In genomic region chr12:86103391-86103790, GRCm38 (mm10) we compare ENCODE assay signal across 9 mouse cellular contexts. TPM values are rescaled to one million over a fixed set of nuclear protein-coding genes. Genes with fewer than 3 reads are reported as not detected.
DNase-seq lines count a peak whose midpoint lies in the region; ATAC-seq and TF ChIP-seq lines count a peak whose summit lies in the region.
"Had no signal": no experiment of that assay in that cellular context is flagged by ENCODE, and none has a peak within 500 bp of the region (broad histone marks: within the 10 kb centered on the region; RNA-seq: fewer than 3 reads in every experiment).

No protein-coding gene starts in this region.

- H3K36me3 ChIP-seq in forebrain, embryonic 10.5 days (replicated peaks): peaks cover 19% of the 10 kb centered on the region
- H3K36me3 ChIP-seq in forebrain, embryonic 11.5 days (ENCODE audit: control insufficient read depth, insufficient read depth, low read length): no peaks in the 10 kb centered on the region
- H3K36me3 ChIP-seq in intestine, embryonic 15.5 days: no peaks in the 10 kb centered on the region
- H3K36me3 ChIP-seq in small intestine, adult 2 months (ENCODE audit: control insufficient read depth, insufficient read depth, low read length): 0 out of 2 replicates have a peak, but pooled peaks cover 1% of the 10 kb centered on the region

- TF ChIP-seq CTCF in left cerebral cortex, adult 2 months (IDR thresholded peaks at IDR 0.05): no peak
- no peak for TF ChIP-seq CTCF in small intestine, adult 2 months (IDR thresholded peaks at IDR 0.05; ENCODE audit: extremely low read depth, insufficient read length, insufficient replicate concordance, low read depth, low read length)

- no peak for DNase-seq in forebrain, embryonic 10.5 days (ENCODE audit: extremely low spot score, low spot score)
- no peak for DNase-seq in forebrain, embryonic 11.5 days (ENCODE audit: low spot score)
- no peak for DNase-seq in left cerebral cortex, adult 2 months (ENCODE audit: extremely low spot score in 1 of 2, low spot score in 2 of 2)
- no peak for DNase-seq in left cerebral cortex, postnatal 25 days (ENCODE audit: low spot score in 2 of 2)
- DNase-seq in left cerebral cortex, postnatal 10 days (ENCODE audit: extremely low spot score in 1 of 2, low spot score in 2 of 2): no peak
- DNase-seq in frontal cortex, postnatal 25 days (ENCODE audit: low spot score in 2 of 2): no peak
- DNase-seq: adrenal gland, postnatal 14 days had no signal

- H3K27ac ChIP-seq in forebrain, embryonic 10.5 days: peak overlapping the region; percentile 56; the same call in 1 of the 2 replicates
- no peak overlapping the region for H3K27ac ChIP-seq in forebrain, embryonic 11.5 days (ENCODE audit: low read depth, low read length)
- H3K27ac ChIP-seq in left cerebral cortex, adult 2 months: peak overlapping the region; percentile 80
- H3K27ac ChIP-seq in intestine, embryonic 15.5 days: peak overlapping the region; percentile 62; the same call in 1 of the 2 replicates
- H3K27ac ChIP-seq in small intestine, adult 2 months (ENCODE audit: insufficient read depth, low read depth, low read length): peak overlapping the region; percentile 54

- TF ChIP-seq POLR2A in small intestine, adult 2 months (IDR thresholded peaks at IDR 0.05; ENCODE audit: low read depth, low read length): no peak

- H3K9me3 ChIP-seq in forebrain, embryonic 10.5 days: no peaks in the 10 kb centered on the region
- no peaks in the 10 kb centered on the region for H3K9me3 ChIP-seq in forebrain, embryonic 11.5 days (ENCODE audit: control insufficient read depth, low read length)
- H3K9me3 ChIP-seq in intestine, embryonic 15.5 days: no peaks in the 10 kb centered on the region

- 55% methylated on average over 11 of the region's 11 CpGs for WGBS in forebrain, embryonic 10.5 days
- 39% methylated on average over 11 of the region's 11 CpGs for WGBS in forebrain, embryonic 11.5 days
- WGBS in intestine, embryonic 15.5 days: 60% methylated on average over 11 of the region's 11 CpGs
- WGBS in small intestine, adult 2 months: 55% methylated on average over 11 of the region's 11 CpGs

- intact Hi-C loops in left cerebral cortex, adult 2 months (cut with DNase I): no loop called here
- intact Hi-C loops in left cerebral cortex, postnatal 25 days (cut with DNase I): no loop called here
- intact Hi-C loops in left cerebral cortex, postnatal 10 days (cut with DNase I): no loop called here

- peaks cover 11% of the 10 kb centered on the region; the same call in 1 of the 2 replicates for H3K27me3 ChIP-seq in forebrain, embryonic 10.5 days (ENCODE audit: poor library complexity, severe bottlenecking)
- H3K27me3 ChIP-seq in forebrain, embryonic 11.5 days (ENCODE audit: control insufficient read depth, insufficient read depth, low read length): no peaks in the 10 kb centered on the region
- H3K27me3 ChIP-seq in intestine, embryonic 15.5 days (replicated peaks): no peaks in the 10 kb centered on the region
- no peaks in the 10 kb centered on the region for H3K27me3 ChIP-seq in small intestine, adult 2 months (ENCODE audit: control insufficient read depth, insufficient read depth, low read length)

- ATAC-seq in forebrain, embryonic 11.5 days (replicated peaks; ENCODE audit: low FRiP score): no peak
- no peak for ATAC-seq in intestine, embryonic 15.5 days

- no peak overlapping the region for H3K9ac ChIP-seq in forebrain, embryonic 11.5 days (ENCODE audit: low read length)
- no peak overlapping the region for H3K9ac ChIP-seq in intestine, embryonic 15.5 days

- H3K4me1 ChIP-seq in forebrain, embryonic 10.5 days: peaks cover 25% of the 10 kb centered on the region
- 0 out of 2 replicates have a peak, but pooled peaks cover 5% of the 10 kb centered on the region for H3K4me1 ChIP-seq in forebrain, embryonic 11.5 days (replicated peaks; ENCODE audit: control insufficient read depth, insufficient read depth, low read length)
- peaks cover 11% of the 10 kb centered on the region for H3K4me1 ChIP-seq in intestine, embryonic 15.5 days (replicated peaks)
- H3K4me1 ChIP-seq in small intestine, adult 2 months (ENCODE audit: control insufficient read depth, insufficient read depth, insufficient read length, low read length): peaks cover 2% of the 10 kb centered on the region

- no peak overlapping the region for H3K4me2 ChIP-seq in forebrain, embryonic 11.5 days (ENCODE audit: low read depth, low read length, severe bottlenecking)
- H3K4me2 ChIP-seq in intestine, embryonic 15.5 days (replicated peaks): no peak overlapping the region

- no peak overlapping the region for H3K4me3 ChIP-seq in forebrain, embryonic 10.5 days
- no peak overlapping the region for H3K4me3 ChIP-seq in forebrain, embryonic 11.5 days (ENCODE audit: low read depth, low read length)
- no peak overlapping the region for H3K4me3 ChIP-seq in left cerebral cortex, adult 2 months
- no peak overlapping the region for H3K4me3 ChIP-seq in intestine, embryonic 15.5 days (replicated peaks)
- H3K4me3 ChIP-seq in small intestine, adult 2 months (ENCODE audit: low read depth, low read length): no peak overlapping the region

RNA-seq across cellular contexts. Expression of gene Ift43, which starts 21.1 kb away (rescaled TPM):
- polyA plus RNA-seq in forebrain, embryonic 10.5 days (2016; fragmentation: Nextera tagmentation; extraction: Ambion mirVana): 73.7 and 77.5 TPM in 2 replicates
- polyA plus RNA-seq in forebrain, embryonic 11.5 days (2014; fragmentation: Nextera tagmentation; extraction: Ambion mirVana): 80.9 and 89.3 TPM in 2 replicates
- 10 to 100 TPM; 15.3 to 16.9 TPM for total RNA-seq in left cerebral cortex, adult 2 months (2021)
- total RNA-seq in left cerebral cortex, postnatal 25 days (2021): 10 to 100 TPM; 11.7 to 13.1 TPM
- polyA plus RNA-seq in intestine, embryonic 15.5 days (2015; fragmentation: Nextera tagmentation; extraction: Ambion mirVana): 69.2 and 73.7 TPM in 2 replicates
- polyA plus RNA-seq in small intestine, adult 2 months (2012; rRNA removed): 6.1 and 15.2 TPM in 2 replicates
- total RNA-seq in left cerebral cortex, postnatal 10 days (2021): 10 to 100 TPM; 11.4 to 15.4 TPM

RNA-seq across cellular contexts. Expression of gene Tgfb3, which starts 24.6 kb away (rescaled TPM):
- 5.7 and 6.1 TPM in 2 replicates for polyA plus RNA-seq in forebrain, embryonic 10.5 days (2016; fragmentation: Nextera tagmentation; extraction: Ambion mirVana)
- 5.1 and 5.7 TPM in 2 replicates for polyA plus RNA-seq in forebrain, embryonic 11.5 days (2014; fragmentation: Nextera tagmentation; extraction: Ambion mirVana)
- 10 to 100 TPM; 15.4 to 16.0 TPM for total RNA-seq in left cerebral cortex, adult 2 months (2021)
- 10 to 100 TPM; 13.9 to 15.2 TPM for total RNA-seq in left cerebral cortex, postnatal 25 days (2021)
- polyA plus RNA-seq in intestine, embryonic 15.5 days (2015; fragmentation: Nextera tagmentation; extraction: Ambion mirVana): 22.8 and 23.4 TPM in 2 replicates
- polyA plus RNA-seq in small intestine, adult 2 months (2012; rRNA removed): 2.9 and 3.2 TPM in 2 replicates
- total RNA-seq in left cerebral cortex, postnatal 10 days (2021): 1 to 10 TPM; 9.2 to 9.3 TPM
